Mouse (Mus musculus): ENCODE data around the gene Dchs2.

- TF ChIP-seq CTCF (IDR thresholded peaks at IDR 0.05; ENCODE audit: low read depth) (no peak), EP300 (IDR thresholded peaks at IDR 0.05; ENCODE audit: low read depth) (no peak)
Observed at GRCm38 (mm10) chr3:83127088-83127725, 541 bp upstream of the Dchs2 start.
